Mouse (Mus musculus) bone marrow, adult 2 months (tissue): Measurements from ENCODE around the gene 1110057P08Rik.

Experiments used
- CTCF ChIP-seq: fragments of 200-500 bp; IDR thresholded peaks from 2 replicates; pipeline ENCODE4 v1.5.1; 2011; ENCODE audit warnings: low read length, control low read depth; ENCODE audit not compliant: control insufficient read depth, insufficient read depth
- POLR2A ChIP-seq: fragments of 200-500 bp; IDR thresholded peaks from 2 replicates; pipeline ENCODE4 v1.6.1; 2011; ENCODE audit warnings: low read depth, mild to moderate bottlenecking, control low read depth, low read length, borderline replicate concordance; ENCODE audit not compliant: control insufficient read depth

DNA sequence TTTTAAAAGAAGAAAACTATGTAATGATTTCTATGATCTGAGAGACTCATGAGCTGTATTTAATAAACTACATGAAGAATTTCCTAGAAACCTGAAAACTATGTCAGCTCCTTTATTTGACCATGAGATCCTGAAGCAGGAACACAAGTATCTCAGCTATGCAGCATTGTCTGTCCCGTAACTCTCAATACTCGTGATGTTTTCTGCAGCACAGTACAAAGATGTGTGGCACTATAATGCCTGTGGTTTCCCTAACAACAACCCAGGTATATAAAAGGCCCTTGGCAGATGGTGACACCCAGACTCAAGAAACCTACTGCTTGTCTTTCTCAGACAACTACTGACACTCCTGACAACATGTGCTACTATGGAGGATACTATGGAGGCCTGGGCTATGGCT is at the start of gene 1110057P08Rik:
- TF ChIP-seq POLR2A (no peak), CTCF (no peak)
